Mouse (Mus musculus) kidney, embryonic 14.5 days (tissue): ENCODE data around the gene Zbed3. TPM values are rescaled to one million over a fixed set of nuclear protein-coding genes. Genes with fewer than 3 reads are reported as not detected.

Experiments used
- ATAC-seq: fragments of 200-750 bp; cut with Nextera tagmentation; 2 replicates; pipeline ENCODE4 v1.8.0; 2017; ENCODE audit warnings: moderate number of reproducible peaks, mild to moderate bottlenecking, moderate TSS enrichment, moderate library complexity; ENCODE audit not compliant: low FRiP score, low TSS enrichment
- H3K27ac ChIP-seq: fragments of 300-500 bp; sonication (generic); 2 replicates; pipeline ENCODE4 v1.5.1; 2014; ENCODE audit warnings: low read depth, mild to moderate bottlenecking, low read length, moderate library complexity, mixed read lengths
- H3K27me3 ChIP-seq: fragments of 300-500 bp; sonication (generic); 2 replicates; pipeline ENCODE4 v1.6.1; 2014; ENCODE audit warnings: mild to moderate bottlenecking, low read length; ENCODE audit not compliant: control insufficient read depth, insufficient read depth
- H3K36me3 ChIP-seq: fragments of 300-500 bp; sonication (generic); 2 replicates; pipeline ENCODE4 v1.6.1; 2014; ENCODE audit warnings: low read length, mixed read lengths; ENCODE audit not compliant: control insufficient read depth, insufficient read depth
- H3K4me1 ChIP-seq: fragments of 300-500 bp; sonication (generic); 2 replicates; pipeline ENCODE4 v1.6.1; 2014; ENCODE audit warnings: low read length, mixed read lengths; ENCODE audit not compliant: control insufficient read depth, insufficient read depth
- H3K4me2 ChIP-seq: fragments of 300-500 bp; sonication (generic); replicated peaks from 2 replicates; pipeline ENCODE4 v1.6.1; 2014; ENCODE audit warnings: low read depth, mild to moderate bottlenecking, low read length
- H3K4me3 ChIP-seq: fragments of 300-500 bp; sonication (generic); 2 replicates; pipeline ENCODE4 v1.5.1; 2014; ENCODE audit warnings: mild to moderate bottlenecking, low read length
- H3K9ac ChIP-seq: fragments of 300-500 bp; sonication (generic); 2 replicates; pipeline ENCODE4 v1.6.1; 2014; ENCODE audit warnings: low read depth, mild to moderate bottlenecking, low read length, moderate library complexity
- H3K9me3 ChIP-seq: fragments of 300-500 bp; sonication (generic); 2 replicates; pipeline ENCODE4 v1.6.1; 2016; ENCODE audit warnings: low read length; ENCODE audit not compliant: control insufficient read depth
- WGBS: fragments of 180-500 bp; shearing (Covaris S2); extraction: QIAGEN DNeasy Blood & Tissue Kit; methylation state at CpG from one replicate; pipeline ENCODE4 v1.1.7; 2014; 5-methylcytosine and 5-hydroxymethylcytosine counted together
- polyA plus RNA-seq: library from polyadenylated mRNA; unstranded; fragments of >200 nt; fragmentation: Nextera tagmentation; extraction: Ambion mirVana; gene quantifications from 2 replicates; pipeline ENCODE4 v1.2.1, GENCODE M21; 2014

The Zbed3 gene
- 73.0 and 90.4 TPM in 2 replicates for polyA plus RNA-seq

DNA sequence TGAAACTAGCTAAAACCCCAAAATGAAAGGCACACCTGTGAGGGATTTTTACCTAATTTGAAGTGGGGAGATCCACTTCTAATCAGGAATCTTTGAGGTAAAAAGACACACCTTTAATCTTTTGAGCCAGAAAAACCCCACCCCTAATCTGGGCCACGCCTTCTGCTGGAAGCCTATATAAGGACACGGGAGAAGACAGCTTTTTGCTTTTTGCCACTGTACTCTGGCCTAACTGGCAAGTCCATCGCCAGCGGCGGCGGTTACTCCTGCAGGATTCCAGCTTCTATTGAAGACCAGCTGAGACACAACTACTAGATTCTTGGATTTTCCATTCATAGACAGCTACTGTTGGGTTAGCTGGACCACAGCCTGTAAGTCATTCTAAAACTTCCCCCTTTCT, at the start of gene Zbed3:
Zbed3 (plus strand) TSS at position 213 of the 400 bp plus-strand sequence.
- Histone ChIP-seq H3K4me3 (peak within 1 kb of the TSS; percentile 83), H3K27me3 (no peaks in the 10 kb centered on the region), H3K4me2 (peak within 1 kb of the TSS; percentile 79), H3K9me3 (no peaks in the 10 kb centered on the region), H3K9ac (peak within 1 kb of the TSS; percentile 99; the same call in 1 of the 2 replicates), H3K4me1 (peaks cover 19% of the 10 kb centered on the region), H3K36me3 (no peaks in the 10 kb centered on the region), H3K27ac (peak within 1 kb of the TSS; percentile 100)
- ATAC-seq, result no peak
- 87% methylated on average over 6 of the region's 6 CpGs for WGBS

DNA sequence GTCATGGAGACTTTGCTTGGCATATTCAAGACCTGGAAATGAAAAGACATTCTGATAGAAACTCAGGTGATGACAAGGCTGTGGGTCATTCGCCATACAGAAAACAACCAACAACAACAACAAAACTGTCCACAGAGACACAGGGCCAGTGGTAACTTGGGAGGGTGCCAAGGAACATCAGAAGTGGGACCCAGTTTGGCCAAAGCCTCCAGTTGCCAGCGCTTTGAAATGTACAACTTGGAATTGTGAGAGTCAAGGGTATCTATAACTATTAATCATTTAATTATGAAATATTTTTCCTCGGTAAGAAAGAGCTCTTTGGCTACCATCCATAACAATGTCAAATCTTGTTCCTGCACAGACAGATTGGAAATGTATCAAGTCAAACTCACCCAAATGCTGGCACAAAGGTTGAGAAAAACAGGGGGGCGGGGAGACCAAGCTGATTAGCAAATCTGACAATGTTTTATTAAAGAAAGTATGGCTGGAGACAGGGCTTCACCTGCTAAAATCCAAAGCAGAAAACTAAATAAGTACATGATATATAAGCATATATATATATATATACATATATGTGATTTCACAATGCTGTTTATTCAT, 44.9 kb upstream of the Zbed3 start:
- ATAC-seq, result no peak
- no peak overlapping the region for H3K9ac ChIP-seq
- H3K27ac ChIP-seq, result no peak overlapping the region
- H3K9me3 ChIP-seq, result no peaks in the 10 kb centered on the region
- H3K4me2 ChIP-seq, result no peak overlapping the region
- WGBS, result 83% methylated on average over 4 of the region's 4 CpGs
- no peaks in the 10 kb centered on the region for H3K36me3 ChIP-seq
- 0 out of 2 replicates have a peak, but pooled peaks cover 5% of the 10 kb centered on the region for H3K4me1 ChIP-seq
- no peaks in the 10 kb centered on the region for H3K27me3 ChIP-seq
- no peak overlapping the region for H3K4me3 ChIP-seq

DNA sequence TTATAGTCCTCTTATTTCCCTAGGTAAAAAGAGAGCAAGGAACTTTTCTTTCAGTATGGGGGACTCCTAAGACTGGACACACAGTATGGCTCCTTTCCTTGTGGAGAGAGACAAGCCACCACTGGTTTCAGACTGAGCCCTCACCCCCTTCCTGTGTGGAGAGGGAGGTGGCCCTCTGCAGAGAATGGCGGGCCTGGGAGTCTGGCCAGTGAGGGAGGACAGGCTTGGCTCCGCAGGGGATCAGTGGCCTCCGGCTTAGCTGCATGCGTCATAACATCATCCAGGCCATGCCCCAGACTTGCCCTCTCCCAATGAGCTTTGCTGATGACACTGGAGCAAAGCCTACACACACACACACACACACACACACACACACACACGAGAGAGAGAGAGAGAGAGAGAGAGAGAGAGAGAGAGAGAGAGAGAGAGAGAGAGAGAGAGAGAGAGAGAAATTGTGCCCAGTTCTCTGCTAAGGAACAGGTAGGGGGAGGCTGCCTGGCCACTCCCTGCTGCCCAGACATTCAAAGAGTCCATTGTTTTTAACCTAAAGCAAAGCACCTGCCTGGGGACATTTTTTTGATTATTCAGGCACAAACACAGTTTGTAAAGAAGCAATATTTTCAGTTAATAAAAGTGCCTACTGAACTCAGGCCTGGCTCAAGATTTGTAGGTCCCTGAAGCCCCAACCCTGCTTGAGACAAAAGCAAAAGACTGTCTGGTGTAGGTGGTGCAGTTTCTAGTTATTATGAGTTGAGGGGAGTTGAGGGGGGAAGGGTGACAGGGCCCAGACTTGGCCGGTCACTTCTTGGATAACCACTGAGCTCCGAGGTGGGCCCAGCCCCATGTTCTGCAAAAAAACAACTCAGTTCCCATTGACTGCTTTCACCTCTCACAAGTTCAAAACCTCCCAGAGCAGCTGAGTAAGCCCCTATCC, 41.4 kb upstream of the Zbed3 start:
- Histone ChIP-seq H3K9me3 (no peaks in the 10 kb centered on the region), H3K4me1 (0 out of 2 replicates have a peak, but pooled peaks cover 5% of the 10 kb centered on the region), H3K4me3 (no peak overlapping the region), H3K27ac (peak overlapping the region; percentile 66; the same call in 1 of the 2 replicates), H3K27me3 (no peaks in the 10 kb centered on the region), H3K4me2 (no peak overlapping the region), H3K9ac (no peak overlapping the region), H3K36me3 (no peaks in the 10 kb centered on the region)
- ATAC-seq, result peak; percentile 81
- WGBS, result 19% methylated on average over 7 of the region's 7 CpGs

DNA sequence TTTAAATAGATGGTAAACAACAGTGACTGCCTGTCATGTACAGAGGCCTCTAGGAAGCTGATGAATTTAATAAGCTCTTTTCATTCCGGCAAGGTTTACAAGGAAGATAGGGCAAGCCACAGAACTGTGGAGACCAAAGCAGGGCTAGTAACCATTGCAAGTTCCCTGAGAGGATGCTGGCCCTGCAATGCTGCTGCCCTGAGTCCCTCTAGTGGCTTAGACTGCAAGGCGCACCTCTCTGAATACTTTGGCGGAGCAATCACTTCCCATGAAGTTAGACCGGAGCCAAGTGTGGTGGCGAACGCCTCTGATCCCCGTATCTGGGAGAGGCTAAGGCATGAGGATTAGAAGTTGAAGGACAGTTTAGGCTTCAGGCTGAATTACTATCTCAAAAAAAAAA, 36.4 kb upstream of the Zbed3 start:
- no peaks in the 10 kb centered on the region for H3K9me3 ChIP-seq
- H3K4me1 ChIP-seq, result no peaks in the 10 kb centered on the region
- no peak overlapping the region for H3K27ac ChIP-seq
- H3K9ac ChIP-seq, result no peak overlapping the region
- ATAC-seq, result peak; percentile 82; the same call in 1 of the 2 replicates
- no peak overlapping the region for H3K4me2 ChIP-seq
- WGBS, result 4% methylated on average over 7 of the region's 7 CpGs
- H3K36me3 ChIP-seq, result no peaks in the 10 kb centered on the region
- H3K27me3 ChIP-seq, result no peaks in the 10 kb centered on the region
- H3K4me3 ChIP-seq, result no peak overlapping the region

DNA sequence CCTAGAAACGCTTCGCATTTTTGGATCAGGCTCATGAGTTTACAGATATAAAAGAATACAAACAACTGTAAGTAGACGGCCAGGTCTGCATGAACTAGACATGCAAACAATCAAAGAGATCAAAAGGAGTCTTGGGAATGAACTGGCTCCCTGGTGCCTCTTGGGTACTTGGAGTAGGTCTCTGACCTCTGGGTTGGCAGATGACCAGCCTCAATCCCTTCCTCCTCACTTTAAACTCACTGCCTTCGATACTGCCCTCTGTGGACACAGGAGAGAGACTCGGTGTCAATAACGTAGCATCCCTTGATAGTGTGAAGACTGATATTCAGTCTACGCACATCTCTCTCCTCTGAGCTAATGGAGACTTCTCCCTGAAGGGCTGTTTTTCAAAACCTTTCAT, 35.4 kb upstream of the Zbed3 start:
- Histone ChIP-seq H3K36me3 (no peaks in the 10 kb centered on the region), H3K27ac (no peak overlapping the region), H3K9ac (no peak overlapping the region), H3K4me1 (no peaks in the 10 kb centered on the region), H3K4me2 (no peak overlapping the region), H3K27me3 (no peaks in the 10 kb centered on the region), H3K4me3 (no peak overlapping the region), H3K9me3 (no peaks in the 10 kb centered on the region)
- WGBS, result 69% methylated on average over 7 of the region's 7 CpGs
- ATAC-seq, result no peak

DNA sequence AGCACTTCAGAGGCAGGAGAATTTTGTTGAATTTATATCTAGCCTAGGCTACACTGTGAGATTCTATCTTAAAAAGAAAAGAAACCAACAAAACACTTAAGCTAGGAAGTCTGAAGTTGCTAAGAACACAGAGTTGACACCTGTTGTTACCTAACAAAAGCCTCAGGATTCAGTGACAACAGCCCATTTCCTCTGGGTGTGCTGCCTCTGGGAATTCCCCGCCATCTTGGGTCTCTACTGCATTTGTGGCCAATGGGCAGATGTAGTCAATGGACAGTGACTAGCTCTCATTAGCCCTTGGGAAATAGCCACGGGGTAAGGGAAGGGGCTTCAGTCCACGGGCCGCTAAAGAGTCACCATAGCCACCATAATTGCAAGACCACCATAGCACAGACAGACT, 31.4 kb upstream of the Zbed3 start:
- WGBS, result 93% methylated on average over 4 of the region's 4 CpGs
- no peak for ATAC-seq
- no peaks in the 10 kb centered on the region for H3K36me3 ChIP-seq
- no peak overlapping the region for H3K27ac ChIP-seq
- no peak overlapping the region for H3K9ac ChIP-seq
- H3K4me1 ChIP-seq, result no peaks in the 10 kb centered on the region
- H3K4me2 ChIP-seq, result no peak overlapping the region
- H3K4me3 ChIP-seq, result no peak overlapping the region
- no peaks in the 10 kb centered on the region for H3K27me3 ChIP-seq
- no peaks in the 10 kb centered on the region for H3K9me3 ChIP-seq

DNA sequence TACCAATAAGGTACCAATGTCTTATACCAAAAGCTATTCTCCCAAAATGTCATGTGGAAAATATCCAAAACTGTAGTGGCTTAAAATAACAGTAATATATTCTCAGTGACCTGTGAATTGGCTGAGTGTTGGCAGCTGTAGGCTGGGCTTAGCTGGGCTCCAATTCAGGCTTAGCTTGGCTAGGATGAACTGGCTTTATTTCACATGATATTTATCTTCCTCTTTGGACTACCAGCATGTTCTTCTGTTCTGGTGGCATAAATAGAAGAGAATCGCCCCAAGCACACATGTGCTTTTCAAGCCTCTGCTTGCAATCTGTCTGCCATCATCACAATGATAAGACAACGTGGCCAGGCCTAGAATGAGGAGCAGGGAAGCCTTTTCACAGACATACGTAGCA, 23.5 kb upstream of the Zbed3 start:
- Histone ChIP-seq H3K27me3 (no peaks in the 10 kb centered on the region), H3K4me3 (no peak overlapping the region), H3K9ac (no peak overlapping the region), H3K9me3 (peaks cover 4% of the 10 kb centered on the region; the same call in 1 of the 2 replicates), H3K36me3 (no peaks in the 10 kb centered on the region), H3K4me1 (no peaks in the 10 kb centered on the region), H3K27ac (no peak overlapping the region), H3K4me2 (no peak overlapping the region)
- whole genome bisulfite sequencing, result 65% methylated on average over 3 of the region's 3 CpGs
- no peak for ATAC-seq

DNA sequence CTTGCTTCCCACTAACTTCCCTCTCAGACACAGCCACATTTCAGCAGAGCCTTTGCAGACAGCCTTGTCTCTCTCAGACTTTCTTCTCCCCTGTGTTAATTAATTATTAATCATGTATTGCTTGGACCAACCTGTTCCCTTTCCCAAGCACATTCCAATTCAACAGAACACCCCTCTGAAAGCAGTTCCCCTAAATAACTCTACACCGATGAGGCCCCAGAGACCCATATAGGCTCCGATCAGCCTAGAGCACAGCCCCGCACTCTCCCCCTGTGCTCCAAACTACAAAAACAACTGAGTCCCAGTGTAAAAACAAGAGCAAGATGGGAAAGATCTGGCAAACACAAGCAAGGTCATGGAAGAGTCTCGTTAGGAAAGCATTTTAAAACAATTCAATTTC, 16.8 kb upstream of the Zbed3 start:
- Histone ChIP-seq H3K4me3 (no peak overlapping the region), H3K27me3 (no peaks in the 10 kb centered on the region), H3K27ac (peak overlapping the region; percentile 17; the same call in 1 of the 2 replicates), H3K4me1 (peaks cover 3% of the 10 kb centered on the region; the same call in 1 of the 2 replicates), H3K4me2 (peak overlapping the region; percentile 22), H3K9me3 (no peaks in the 10 kb centered on the region), H3K9ac (0 out of 2 replicates have a peak overlapping the region, but pooled peaks have one; percentile 18), H3K36me3 (no peaks in the 10 kb centered on the region)
- no peak for ATAC-seq
- 36% methylated on average over 4 of the region's 4 CpGs for WGBS
